ENCODE assay signal across 8 mouse cellular contexts in genomic region chr2:118926998-118927739, GRCm38 (mm10). TPM values are rescaled to one million over a fixed set of nuclear protein-coding genes. Genes with fewer than 3 reads are reported as not detected.
DNase-seq lines count a peak whose midpoint lies in the region; ATAC-seq and TF ChIP-seq lines count a peak whose summit lies in the region.

No protein-coding gene starts in this region.

- peak overlapping the region; percentile 79 for H3K9ac ChIP-seq in embryonic facial prominence, embryonic 14.5 days (ENCODE audit: low read depth, low read length)
- H3K9ac ChIP-seq in intestine, embryonic 16.5 days (ENCODE audit: low read depth, low read length): peak overlapping the region; percentile 86

- DNase-seq in layer of hippocampus, adult 2 months (ENCODE audit: low spot score in 2 of 2): no peak
- DNase-seq in layer of hippocampus, adult 11-12 months (ENCODE audit: low spot score): no peak
- DNase-seq in embryonic facial prominence, embryonic 14.5 days (ENCODE audit: low spot score): no peak
- no peak for DNase-seq in right cerebral cortex, adult 18-20 months
- no peak for DNase-seq in adrenal gland, postnatal 36 days
- no peak for DNase-seq in frontal cortex, adult 2 months (ENCODE audit: extremely low spot score in 1 of 2, low spot score in 1 of 2)

- H3ac ChIP-seq in myocyte (ENCODE audit: control insufficient read depth, insufficient read length): peak overlapping the region; percentile 25

- peaks cover 25% of the 10 kb centered on the region for H3K4me1 ChIP-seq in embryonic facial prominence, embryonic 14.5 days (ENCODE audit: control insufficient read depth, insufficient read depth, low read length)
- peaks cover 22% of the 10 kb centered on the region for H3K4me1 ChIP-seq in intestine, embryonic 16.5 days (ENCODE audit: control insufficient read depth, insufficient read depth, low read length)

- no peak for TF ChIP-seq POLR2A in myocyte (IDR thresholded peaks at IDR 0.05; ENCODE audit: insufficient read length, low read depth)

- no peak for ATAC-seq in embryonic facial prominence, embryonic 14.5 days (ENCODE audit: low read depth)
- no peak for ATAC-seq in intestine, embryonic 16.5 days

- WGBS in embryonic facial prominence, embryonic 14.5 days: 27% methylated on average over 31 of the region's 31 CpGs
- WGBS in intestine, embryonic 16.5 days: 36% methylated on average over 31 of the region's 31 CpGs

- H3K27me3 ChIP-seq in embryonic facial prominence, embryonic 14.5 days (replicated peaks; ENCODE audit: control insufficient read depth, insufficient read depth, low read length): no peaks in the 10 kb centered on the region
- H3K27me3 ChIP-seq in intestine, embryonic 16.5 days (replicated peaks; ENCODE audit: control insufficient read depth, insufficient read depth, low read length): no peaks in the 10 kb centered on the region
- no peaks in the 10 kb centered on the region for H3K27me3 ChIP-seq in myocyte (ENCODE audit: control insufficient read depth, insufficient read depth, insufficient read length)

- H3K27ac ChIP-seq in layer of hippocampus, adult 2 months: peak overlapping the region; percentile 74; the same call in 1 of the 2 replicates
- peak overlapping the region; percentile 25 for H3K27ac ChIP-seq in embryonic facial prominence, embryonic 14.5 days (replicated peaks; ENCODE audit: low read depth, low read length)
- peak overlapping the region; percentile 52; the same call in 1 of the 2 replicates for H3K27ac ChIP-seq in intestine, embryonic 16.5 days (ENCODE audit: low read length)

- H3K79me2 ChIP-seq in myocyte (ENCODE audit: control insufficient read depth, insufficient read depth): no peaks in the 10 kb centered on the region

- H3K4me3 ChIP-seq in layer of hippocampus, adult 2 months: peak overlapping the region; percentile 63
- H3K4me3 ChIP-seq in embryonic facial prominence, embryonic 14.5 days (ENCODE audit: low read depth, low read length): peak overlapping the region; percentile 62
- peak overlapping the region; percentile 84 for H3K4me3 ChIP-seq in intestine, embryonic 16.5 days (ENCODE audit: low read length)
- peak overlapping the region; percentile 65 for H3K4me3 ChIP-seq in myocyte

- no peaks in the 10 kb centered on the region for H3K9me3 ChIP-seq in embryonic facial prominence, embryonic 14.5 days (ENCODE audit: control insufficient read depth, low read length)
- no peaks in the 10 kb centered on the region for H3K9me3 ChIP-seq in intestine, embryonic 16.5 days (ENCODE audit: control insufficient read depth, low read length)

- peak overlapping the region; percentile 87 for H3K4me2 ChIP-seq in embryonic facial prominence, embryonic 14.5 days (ENCODE audit: low read depth, low read length)
- H3K4me2 ChIP-seq in intestine, embryonic 16.5 days (ENCODE audit: low read depth, low read length): peak overlapping the region; percentile 90
- peak overlapping the region; percentile 97 for H3K4me2 ChIP-seq in myocyte (ENCODE audit: low read depth)

- 0 out of 2 replicates have a peak, but pooled peaks cover 13% of the 10 kb centered on the region for H3K36me3 ChIP-seq in embryonic facial prominence, embryonic 14.5 days (ENCODE audit: control insufficient read depth, insufficient read depth, low read length)
- H3K36me3 ChIP-seq in intestine, embryonic 16.5 days (ENCODE audit: control insufficient read depth, insufficient read depth, low read length): no peaks in the 10 kb centered on the region
- no peaks in the 10 kb centered on the region for H3K36me3 ChIP-seq in myocyte (ENCODE audit: control insufficient read depth, insufficient read depth)

- TF ChIP-seq CTCF in layer of hippocampus, adult 2 months (conservative IDR thresholded peaks at IDR 0.05): no peak

TF ChIP-seq in myocyte, 11 proteins besides CTCF, POLR2A, EP300 and RAD21:
- TF ChIP-seq TCF12 (IDR thresholded peaks at IDR 0.05; ENCODE audit: insufficient read depth, poor library complexity, severe bottlenecking): no peak
- TF ChIP-seq SRF (IDR thresholded peaks at IDR 0.05; ENCODE audit: control insufficient read depth, insufficient read length, low read depth): no peak
- no peak for TF ChIP-seq MYOD1 (IDR thresholded peaks at IDR 0.05; ENCODE audit: control insufficient read depth in 1 of 3, insufficient read length in 2 of 3, low read depth in 2 of 3)
- TF ChIP-seq POLR2AphosphoS2 (IDR thresholded peaks at IDR 0.05; ENCODE audit: insufficient read length, low read depth): no peak
- TF ChIP-seq MYOG (IDR thresholded peaks at IDR 0.05; ENCODE audit: control insufficient read depth in 1 of 3, insufficient read depth in 1 of 3, insufficient read length in 2 of 3, low read depth in 2 of 3): no peak
- TF ChIP-seq TCF3 (IDR thresholded peaks at IDR 0.05; ENCODE audit: insufficient read length, low read depth): no peak
- TF ChIP-seq CEBPB (IDR thresholded peaks at IDR 0.05; ENCODE audit: insufficient read depth, poor library complexity, severe bottlenecking): no peak
- no peak for TF ChIP-seq USF1 (IDR thresholded peaks at IDR 0.05; ENCODE audit: low read depth)
- TF ChIP-seq MAX (IDR thresholded peaks at IDR 0.05; ENCODE audit: low read depth): no peak
TF ChIP-seq in myocyte: peak in this region for 0.

RNA-seq across cellular contexts. Expression of gene Chst14, which starts 0.9 kb away (rescaled TPM):
- 1 to 10 TPM; 2.5 to 3.0 TPM for total RNA-seq in layer of hippocampus, adult 2 months (2021)
- 51.3 and 56.0 TPM in 2 replicates for polyA plus RNA-seq in embryonic facial prominence, embryonic 14.5 days (2014; fragmentation: Nextera tagmentation; extraction: Ambion mirVana)
- 16.1 and 16.6 TPM in 2 replicates for polyA plus RNA-seq in intestine, embryonic 16.5 days (2015; fragmentation: Nextera tagmentation; extraction: Ambion mirVana)
- polyA plus RNA-seq in myocyte (2012; fragmentation: generic; extraction: Trizol): 25.4 TPM
- total RNA-seq in adrenal gland, postnatal 36 days (2021): 10 to 100 TPM in 1 of 2 experiments, 1 to 10 TPM in 1; 9.7 to 15.0 TPM
- 3.2 and 3.3 TPM in 2 replicates for polyA plus RNA-seq in frontal cortex, adult 2 months (2012; rRNA removed)

RNA-seq across cellular contexts. Expression of gene Bahd1, which starts 27.0 kb away (rescaled TPM):
- 10 to 100 TPM; 58.6 to 61.1 TPM for total RNA-seq in layer of hippocampus, adult 2 months (2021)
- polyA plus RNA-seq in embryonic facial prominence, embryonic 14.5 days (2014; fragmentation: Nextera tagmentation; extraction: Ambion mirVana): 1.3 and 1.6 TPM in 2 replicates
- 3.6 and 4.9 TPM in 2 replicates for polyA plus RNA-seq in intestine, embryonic 16.5 days (2015; fragmentation: Nextera tagmentation; extraction: Ambion mirVana)
- polyA plus RNA-seq in myocyte (2012; fragmentation: generic; extraction: Trizol): 12.0 TPM
- total RNA-seq in adrenal gland, postnatal 36 days (2021): 10 to 100 TPM; 40.3 to 42.3 TPM
- polyA plus RNA-seq in frontal cortex, adult 2 months (2012; rRNA removed): 25.4 and 26.8 TPM in 2 replicates
